Mouse (Mus musculus) cerebellum, postnatal 25 days (tissue): ENCODE data around the gene Stt3a.
A peak's percentile ranks its signal among the peaks of the same experiment; 100 is the strongest.

ENCODE experiments used
- DNase-seq, 2 experiments: peaks; one replicate each; pipeline ENCODE4 v3.0.0; 2021; ENCODE audit warnings: mixed read lengths in 2 of 2

Gene Stt3a

GRCm38 (mm10) chr9:36767203-36768143 lies at the start of gene Stt3a:
TSS of gene Stt3a (minus strand) at chr9:36767679.
- peak; percentile 99 to 100 for DNase-seq

DNA sequence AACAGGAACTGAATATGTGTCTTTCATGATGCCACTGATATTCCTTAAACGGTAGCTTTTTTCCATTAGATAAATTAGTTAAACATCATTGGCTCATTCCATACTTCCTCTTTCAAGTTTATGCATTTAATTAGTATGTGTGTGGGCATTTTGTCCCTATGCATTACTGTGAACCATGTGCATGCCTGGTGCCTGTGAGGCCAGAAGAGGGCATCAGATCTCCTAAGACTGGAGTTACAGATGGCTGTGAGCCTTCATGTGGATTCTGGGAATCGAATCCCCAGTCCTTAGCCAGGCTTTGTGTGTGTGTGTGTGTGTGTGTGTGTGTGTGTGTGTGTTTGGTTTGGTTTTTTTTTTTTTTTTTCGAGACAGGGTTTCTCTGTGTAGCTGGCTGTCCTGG lies 47.0 kb upstream of the Stt3a start:
- peak in 1 of 2 experiments; percentile 18 for DNase-seq

DNA sequence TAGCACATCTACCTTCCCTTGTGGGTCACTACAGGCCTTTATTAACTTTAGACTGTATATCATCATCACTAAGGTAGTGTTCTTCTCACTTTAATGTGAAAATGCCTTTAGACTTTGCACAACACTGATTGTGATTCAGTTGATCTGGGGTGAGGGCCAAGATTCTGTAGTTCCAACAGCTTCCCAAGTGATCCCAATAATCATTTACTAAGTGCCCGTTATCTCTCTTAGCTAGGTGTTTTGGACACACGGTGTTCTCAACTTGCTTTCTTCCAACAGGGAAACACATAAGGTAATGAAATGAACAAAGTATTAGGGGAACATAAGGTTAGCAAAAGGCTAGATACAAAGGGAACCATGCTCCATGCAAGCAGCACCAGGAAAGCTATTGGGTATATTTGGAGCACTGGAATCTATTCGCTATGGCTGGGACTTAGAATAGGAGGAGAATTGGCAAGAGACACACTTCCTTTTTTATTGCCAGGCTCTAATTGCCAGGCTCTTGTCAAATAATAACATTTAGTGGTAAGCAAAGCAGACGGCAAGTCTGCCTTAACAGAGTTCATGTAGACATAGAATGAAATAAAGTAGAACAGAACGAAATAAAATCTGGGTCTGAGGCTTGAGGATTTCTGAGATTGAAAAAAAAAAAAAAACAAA lies 40.8 kb upstream of the Stt3a start:
- no peak for DNase-seq

GRCm38 (mm10) chr9:36805256-36805975 lies 37.9 kb upstream of the Stt3a start:
- DNase-seq: no peak

GRCm38 (mm10) chr9:36803926-36804325 lies 36.4 kb upstream of the Stt3a start:
- no peak for DNase-seq

DNA sequence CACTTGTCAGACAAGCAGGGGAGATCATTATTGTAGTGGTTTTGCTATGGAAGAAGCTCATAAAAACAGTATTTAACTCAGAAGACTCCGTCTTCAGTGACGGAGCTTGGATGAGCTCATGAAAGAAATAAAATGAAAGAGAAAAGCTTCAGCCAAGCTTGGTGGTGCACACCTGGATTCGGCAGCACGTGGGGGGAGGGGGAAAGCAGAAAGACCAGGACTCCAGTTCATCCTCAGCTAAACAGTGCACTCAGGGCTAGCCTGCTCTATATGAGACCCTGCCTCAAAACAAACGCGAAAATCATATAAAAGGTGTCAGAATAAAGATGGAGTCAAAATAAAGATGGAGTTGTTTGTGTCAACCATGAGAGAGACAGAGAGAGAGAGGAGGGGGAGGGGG lies 35.9 kb upstream of the Stt3a start:
- no peak for DNase-seq

- DNase-seq: no peak
Measured at GRCm38 (mm10) chr9:36802951-36803350, 35.5 kb upstream of the Stt3a start.

GRCm38 (mm10) chr9:36801961-36802360 lies 34.5 kb upstream of the Stt3a start:
- DNase-seq: no peak

DNA sequence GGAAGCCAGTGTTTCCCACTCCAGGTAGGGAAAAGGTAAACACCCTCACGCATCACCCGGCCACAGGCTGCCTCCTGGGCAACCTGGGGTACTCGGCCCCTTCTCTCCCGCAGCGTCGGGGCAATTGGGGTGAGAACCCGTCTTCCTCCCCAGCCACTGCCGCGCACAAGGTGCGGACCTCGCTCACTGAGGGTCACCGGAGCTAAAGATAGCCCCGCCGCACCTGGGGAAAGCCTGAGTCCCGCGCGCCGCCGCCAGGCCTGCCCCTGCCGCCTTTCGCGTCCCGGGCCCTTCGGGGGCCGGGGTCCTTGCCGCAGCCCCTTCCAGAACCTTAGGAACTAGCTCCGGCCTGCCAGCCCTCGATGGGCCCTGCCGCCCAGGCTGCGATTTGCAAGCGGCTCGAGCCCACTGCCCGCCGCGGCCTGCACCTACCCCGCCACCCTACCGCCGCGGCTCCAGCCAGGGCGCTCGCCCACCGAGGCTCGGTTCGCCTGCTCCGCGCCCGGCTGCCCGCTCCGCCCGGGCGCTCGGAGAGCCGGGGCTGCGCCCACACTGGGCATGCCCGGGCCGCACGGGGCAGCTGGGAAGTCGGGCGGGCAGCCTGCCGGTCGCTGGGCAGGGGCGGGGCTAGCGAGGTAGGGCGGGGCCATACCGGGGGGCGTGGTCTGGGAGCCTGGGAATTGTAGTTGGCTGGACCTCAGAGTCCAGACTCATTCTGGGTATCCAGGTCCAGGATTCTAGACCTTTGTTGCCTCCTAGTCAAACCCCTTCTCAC lies 29.5 kb upstream of the Stt3a start, which contains the start of gene Ei24:
TSS of gene Ei24 (minus strand) at position 613 of the 775 bp plus-strand sequence.
- peak; percentile 99 for DNase-seq

DNA sequence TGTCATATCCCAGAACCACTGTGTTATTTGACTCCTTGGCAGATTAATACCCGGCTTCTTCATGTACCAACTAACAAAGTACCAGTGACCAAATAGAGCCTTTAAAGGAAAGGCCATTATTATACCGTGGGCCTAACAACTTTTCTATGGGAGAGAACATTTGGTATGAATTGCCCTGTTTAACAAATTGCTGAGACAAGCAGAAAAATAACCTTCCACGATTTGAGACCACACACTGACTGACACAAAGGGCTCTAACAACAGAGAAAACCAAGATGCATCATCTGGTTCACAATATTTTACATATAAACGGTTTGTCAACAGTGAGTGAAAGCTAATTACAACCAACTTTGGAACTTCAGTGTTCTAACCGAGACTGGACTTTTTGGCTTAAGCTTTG lies 28.7 kb upstream of the Stt3a start:
- no peak for DNase-seq

DNA sequence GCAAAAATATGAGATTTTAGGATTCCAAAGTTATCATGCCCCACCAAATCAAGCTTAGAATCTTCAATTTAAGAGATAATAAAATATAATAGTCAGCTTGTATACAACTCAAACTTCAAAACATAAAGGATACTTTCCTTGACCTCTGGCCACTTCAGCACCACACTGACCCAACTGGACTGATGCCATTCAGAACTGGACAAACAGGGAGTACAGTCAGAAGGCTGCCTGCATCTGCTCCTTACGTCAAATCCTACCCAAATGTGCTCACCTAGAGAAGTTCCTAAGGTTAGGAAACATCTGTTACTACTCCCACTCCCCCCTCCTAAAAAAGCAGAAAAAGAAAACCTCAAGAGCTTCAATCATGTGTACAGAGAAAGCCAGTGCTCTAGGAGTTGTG lies 28.1 kb upstream of the Stt3a start:
- DNase-seq: no peak

GRCm38 (mm10) chr9:36794487-36794886 lies 27.0 kb upstream of the Stt3a start:
- DNase-seq: no peak

DNA sequence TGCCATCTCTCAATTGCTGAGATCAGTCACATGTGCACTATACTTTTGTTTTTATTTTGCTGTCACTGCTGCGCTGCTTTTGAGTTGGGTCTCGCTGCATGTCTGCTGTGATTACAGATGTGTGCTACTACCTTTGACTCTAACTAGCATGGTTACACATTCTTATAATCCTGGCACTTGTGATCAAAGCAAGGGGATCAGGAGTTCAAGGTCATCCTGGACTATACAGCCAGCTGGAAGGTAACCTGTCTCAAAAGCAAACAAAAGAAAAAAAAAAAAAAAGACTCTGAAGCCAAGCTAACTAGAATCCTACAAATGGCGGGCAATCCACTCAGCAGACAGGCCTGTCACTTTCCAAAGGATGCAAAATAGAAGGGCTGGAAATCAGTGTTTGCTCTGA lies 24.7 kb upstream of the Stt3a start:
- no peak for DNase-seq

DNA sequence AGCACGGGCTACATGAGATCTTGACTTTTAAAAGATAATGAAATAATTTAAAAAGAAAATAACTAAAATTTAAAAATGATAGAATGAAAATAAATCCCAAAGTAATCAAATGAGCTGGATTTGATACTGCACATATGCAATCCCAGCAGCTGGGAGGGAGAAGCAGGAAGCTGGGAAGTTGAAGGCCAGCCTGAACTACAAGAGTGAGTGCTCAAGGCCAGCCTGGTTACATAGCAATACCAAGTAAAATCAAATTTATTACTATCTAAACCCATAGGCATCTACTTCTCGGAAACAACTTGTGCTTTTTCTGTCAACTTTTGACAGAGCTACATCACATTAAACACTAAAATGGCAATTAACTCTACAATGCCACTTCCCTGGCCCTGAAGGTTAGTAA lies 16.4 kb upstream of the Stt3a start:
- no peak for DNase-seq

DNA sequence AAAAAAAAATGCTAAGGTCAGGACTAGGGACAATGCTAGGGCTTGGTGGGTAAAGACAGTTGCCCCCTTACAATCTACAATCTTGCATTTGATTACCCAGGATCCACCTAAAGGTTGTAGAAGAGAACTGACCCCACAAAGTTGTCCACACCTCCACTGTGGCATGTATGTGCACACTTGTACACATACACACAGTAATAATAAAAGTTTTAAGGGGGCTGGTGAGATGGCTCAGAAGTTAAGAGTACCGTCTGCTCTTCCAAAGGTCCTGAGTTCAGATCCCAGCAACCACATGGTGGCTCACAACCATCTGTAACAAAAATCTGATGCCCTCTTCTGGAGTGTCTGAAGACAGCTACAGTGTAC lies 1.6 kb upstream of the Stt3a start:
- peak in 1 of 2 experiments; percentile 8 for DNase-seq

- peak; percentile 64 to 69 for DNase-seq
Measured at GRCm38 (mm10) chr9:36768156-36769047, 923 bp upstream of the Stt3a start.

GRCm38 (mm10) chr9:36764378-36764777 lies 3.1 kb downstream of the Stt3a start:
- no peak for DNase-seq

- DNase-seq: no peak
Measured at GRCm38 (mm10) chr9:36727034-36727755, 40.3 kb downstream of the Stt3a start, which contains the start of gene Chek1. TSS of gene Chek1 (minus strand) at chr9:36727065.

GRCm38 (mm10) chr9:36726131-36727033 lies 41.1 kb downstream of the Stt3a start:
- DNase-seq: peak; percentile 94 to 95

DNA sequence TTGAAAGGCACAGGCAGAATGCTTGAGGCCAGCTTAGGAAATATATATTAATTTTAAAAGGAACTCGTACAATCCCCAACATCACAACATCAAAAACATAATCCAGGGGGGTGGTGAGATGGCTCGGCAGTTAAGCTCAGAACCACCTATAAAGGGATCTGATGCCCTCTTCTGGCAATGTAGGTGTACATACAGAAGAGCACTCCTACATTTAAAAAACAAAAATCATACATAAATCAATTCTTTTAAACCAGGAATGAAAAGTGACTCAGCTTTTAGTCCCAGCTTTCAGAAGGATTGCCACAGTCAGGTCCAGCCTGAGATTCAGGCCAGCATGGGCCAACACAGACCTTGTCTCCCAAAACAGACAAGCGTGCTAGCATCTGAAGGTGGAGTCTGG lies 50.9 kb downstream of the Stt3a start:
- DNase-seq: no peak
